Mouse (Mus musculus) kidney, postnatal 14 days (tissue): ENCODE results near the gene Hist1h1d.
A peak's percentile ranks its signal among the peaks of the same experiment; 100 is the strongest.
"Not testable (repeated sequence)": the region's sequence is repeated elsewhere in the genome, so short reads cannot be mapped to it uniquely, and the experiment has no call there.

Source experiments
- DNase-seq: peaks from one replicate; pipeline ENCODE4 v3.0.0; 2022; ENCODE audit warnings: mixed read lengths

The Hist1h1d gene

GRCm38 (mm10) chr13:23550761-23551145 is 2.3 kb upstream of the Hist1h1d start:
- DNase-seq = no peak

GRCm38 (mm10) chr13:23551146-23551834 is 1.8 kb upstream of the Hist1h1d start, which contains the start of gene Hist1h4f:
Gene Hist1h4f, minus strand, starts transcription at chr13:23551648.
- peak; percentile 91 for DNase-seq

GRCm38 (mm10) chr13:23551931-23552914 is 839 bp upstream of the Hist1h1d start:
- DNase-seq = no peak

GRCm38 (mm10) chr13:23554393-23554792 is 1.3 kb downstream of the Hist1h1d start:
- DNase-seq = no peak

GRCm38 (mm10) chr13:23554925-23555838 is 2.1 kb downstream of the Hist1h1d start:
- peak; percentile 82 for DNase-seq

GRCm38 (mm10) chr13:23555839-23556416 is 2.9 kb downstream of the Hist1h1d start:
- peak; percentile 89 for DNase-seq

- no peak for DNase-seq
These were observed 3.8 kb downstream of the Hist1h1d start for GRCm38 (mm10) chr13:23556906-23557305.

GRCm38 (mm10) chr13:23560699-23561098 is 7.6 kb downstream of the Hist1h1d start:
- DNase-seq = not testable (repeated sequence)

- DNase-seq = not testable (repeated sequence)
These were observed 8.4 kb downstream of the Hist1h1d start for GRCm38 (mm10) chr13:23561531-23561882.

- peak; percentile 95 for DNase-seq
These were observed 9.0 kb downstream of the Hist1h1d start, which contains the start of gene Hist1h3e for GRCm38 (mm10) chr13:23561883-23562659. Gene Hist1h3e, minus strand, starts transcription at chr13:23562369.

GRCm38 (mm10) chr13:23562699-23563462 is 9.8 kb downstream of the Hist1h1d start:
- peak; percentile 58 for DNase-seq

GRCm38 (mm10) chr13:23564482-23564881 is 11.4 kb downstream of the Hist1h1d start:
- no peak for DNase-seq

GRCm38 (mm10) chr13:23570261-23571021 is 17.4 kb downstream of the Hist1h1d start:
- not testable (repeated sequence) for DNase-seq

- DNase-seq = peak; percentile 76
These were observed 18.0 kb downstream of the Hist1h1d start, which contains the start of the genes Hist1h2ae and Hist1h2bg for GRCm38 (mm10) chr13:23571022-23571503. Gene Hist1h2ae, minus strand, starts transcription at chr13:23571220. Gene Hist1h2bg, plus strand, starts transcription at chr13:23571396.

- DNase-seq = not testable (repeated sequence)
These were observed 18.6 kb downstream of the Hist1h1d start for GRCm38 (mm10) chr13:23571504-23572217.

GRCm38 (mm10) chr13:23572218-23573033 is 19.4 kb downstream of the Hist1h1d start:
- DNase-seq = no peak

GRCm38 (mm10) chr13:23573034-23573897 is 20.2 kb downstream of the Hist1h1d start:
- not testable (repeated sequence) for DNase-seq
